Mouse (Mus musculus) lung, adult 2 months (tissue): ENCODE data around the gene Sigirr.
A peak's percentile ranks its signal among the peaks of the same experiment; 100 is the strongest.

Experiments
- CTCF ChIP-seq: fragments of 200-500 bp; IDR thresholded peaks from 2 replicates; pipeline ENCODE4 v1.5.1; 2011; ENCODE audit warnings: mild to moderate bottlenecking, low read length, control low read depth; ENCODE audit not compliant: insufficient read depth
- POLR2A ChIP-seq: fragments of 200-500 bp; IDR thresholded peaks from 2 replicates; pipeline ENCODE4 v1.6.1; 2011; ENCODE audit warnings: low read depth, mild to moderate bottlenecking, control low read depth, low read length, borderline replicate concordance; ENCODE audit errors: extremely low read depth

DNA sequence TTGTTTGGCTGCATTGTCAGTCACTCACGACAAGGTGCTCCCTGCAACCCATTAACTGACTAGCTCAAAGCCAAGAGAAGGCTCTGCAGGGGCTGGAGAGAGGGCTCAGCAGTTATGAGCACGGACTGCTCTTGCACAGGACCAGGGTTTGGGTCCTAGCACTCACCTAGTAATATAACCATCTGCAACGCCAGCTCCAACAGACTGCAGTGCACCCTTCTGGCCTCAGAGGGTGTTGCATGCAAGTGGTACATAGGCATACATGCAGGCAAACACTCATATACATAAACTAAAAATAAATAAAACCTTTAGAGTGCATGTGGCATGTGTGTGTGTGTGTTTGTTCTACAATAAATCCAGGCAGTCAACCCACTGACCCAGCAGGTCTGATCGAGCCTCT is 44.6 kb downstream of the Sigirr start:
- 0 out of 2 replicates have a peak, but pooled peaks have one; percentile 14 for TF ChIP-seq CTCF
- TF ChIP-seq POLR2A: no peak
